Mouse (Mus musculus): Measurements from ENCODE around the gene Atg10. TPM values are rescaled to one million over a fixed set of nuclear protein-coding genes. Genes with fewer than 3 reads are reported as not detected.
"Not testable (repeated sequence)": the region's sequence is repeated elsewhere in the genome, so short reads cannot be mapped to it uniquely, and the experiment has no call there.

The Atg10 gene
- total RNA-seq (2021): 10 to 100 TPM; 24.1 to 25.1 TPM

GRCm38 (mm10) chr13:91223587-91224437 lies at the start of gene Atg10:
TSS of gene Atg10 (minus strand) at chr13:91223968.
- peak; percentile 85 for DNase-seq (ENCODE audit: low spot score)
- intact Hi-C loops (cut with DNase I): loop anchor here (5.0 kb wide), 2 partner anchors 148 to 238 kb away; partner anchors contain the start of gene Ssbp2

GRCm38 (mm10) chr13:91252406-91252805 lies 28.6 kb upstream of the Atg10 start:
- intact Hi-C loops (cut with DNase I): no loop called here
- no peak for DNase-seq (ENCODE audit: low spot score)

GRCm38 (mm10) chr13:91251636-91252035 lies 27.9 kb upstream of the Atg10 start:
- no peak for DNase-seq (ENCODE audit: low spot score)
- intact Hi-C loops (cut with DNase I): no loop called here

- DNase-seq (ENCODE audit: low spot score); intact Hi-C loops (cut with DNase I): not testable (repeated sequence)
Observed at GRCm38 (mm10) chr13:91250050-91250449, 26.3 kb upstream of the Atg10 start.

- intact Hi-C loops (cut with DNase I): no loop called here
- DNase-seq (ENCODE audit: low spot score): no peak
Observed at GRCm38 (mm10) chr13:91246472-91246871, 22.7 kb upstream of the Atg10 start.

GRCm38 (mm10) chr13:91237976-91238375 lies 14.2 kb upstream of the Atg10 start:
- DNase-seq (ENCODE audit: low spot score): no peak
- intact Hi-C loops (cut with DNase I): no loop called here

GRCm38 (mm10) chr13:91236884-91237283 lies 13.1 kb upstream of the Atg10 start:
- DNase-seq (ENCODE audit: low spot score): no peak
- intact Hi-C loops (cut with DNase I): no loop called here

GRCm38 (mm10) chr13:91224438-91224814 lies 658 bp upstream of the Atg10 start:
- DNase-seq (ENCODE audit: low spot score): no peak
- intact Hi-C loops (cut with DNase I): loop anchor here (5.0 kb wide), 2 partner anchors 148 to 238 kb away; partner anchors contain the start of gene Ssbp2

- intact Hi-C loops (cut with DNase I): loop anchor here (5.0 kb wide), 2 partner anchors 149 to 239 kb away; partner anchors contain the start of gene Ssbp2
- DNase-seq (ENCODE audit: low spot score): no peak
Observed at GRCm38 (mm10) chr13:91223063-91223462, 705 bp downstream of the Atg10 start.

- no peak for DNase-seq (ENCODE audit: low spot score)
- intact Hi-C loops (cut with DNase I): loop anchor here (5.0 kb wide), 2 partner anchors 151 to 241 kb away; partner anchors contain the start of gene Ssbp2
Observed at GRCm38 (mm10) chr13:91221696-91222095, 2.1 kb downstream of the Atg10 start.

- intact Hi-C loops (cut with DNase I): no loop called here
- no peak for DNase-seq (ENCODE audit: low spot score)
Observed at GRCm38 (mm10) chr13:91217691-91218090, 6.1 kb downstream of the Atg10 start.

- DNase-seq (ENCODE audit: low spot score): no peak
- intact Hi-C loops (cut with DNase I): no loop called here
Observed at GRCm38 (mm10) chr13:91216656-91217205, 7.0 kb downstream of the Atg10 start.

- intact Hi-C loops (cut with DNase I): no loop called here
- DNase-seq (ENCODE audit: low spot score): no peak
Observed at GRCm38 (mm10) chr13:91212958-91213357, 10.8 kb downstream of the Atg10 start.

- no peak for DNase-seq (ENCODE audit: low spot score)
- intact Hi-C loops (cut with DNase I): no loop called here
Observed at GRCm38 (mm10) chr13:91206237-91206636, 17.5 kb downstream of the Atg10 start.

GRCm38 (mm10) chr13:91202564-91202963 lies 21.2 kb downstream of the Atg10 start:
- no peak for DNase-seq (ENCODE audit: low spot score)
- intact Hi-C loops (cut with DNase I): no loop called here

- DNase-seq (ENCODE audit: low spot score): no peak
- intact Hi-C loops (cut with DNase I): no loop called here
Observed at GRCm38 (mm10) chr13:91187378-91188234, 36.2 kb downstream of the Atg10 start.

GRCm38 (mm10) chr13:91185248-91185867 lies 38.4 kb downstream of the Atg10 start:
- no peak for DNase-seq (ENCODE audit: low spot score)
- intact Hi-C loops (cut with DNase I): no loop called here

- intact Hi-C loops (cut with DNase I): no loop called here
- DNase-seq (ENCODE audit: low spot score): no peak
Observed at GRCm38 (mm10) chr13:91184226-91184625, 39.5 kb downstream of the Atg10 start.

- intact Hi-C loops (cut with DNase I): no loop called here
- DNase-seq (ENCODE audit: low spot score): no peak
Observed at GRCm38 (mm10) chr13:91180364-91180763, 43.4 kb downstream of the Atg10 start.

All from heart, postnatal 25 days (tissue).